Mouse (Mus musculus) kidney, adult 2 months (tissue): ENCODE data around the gene AI661453.

Experiments used
- CTCF ChIP-seq: fragments of 200-500 bp; conservative IDR thresholded peaks from 2 replicates; pipeline ENCODE4 v1.5.1; 2011; ENCODE audit warnings: low read depth, mild to moderate bottlenecking, control low read depth, low read length, moderate library complexity, mixed read lengths; ENCODE audit not compliant: insufficient read depth, insufficient read length
- POLR2A ChIP-seq: fragments of 200-500 bp; IDR thresholded peaks from one replicate; pipeline ENCODE4 v1.6.1; 2011; ENCODE audit warnings: low read depth, low read length, control low read depth

GRCm38 (mm10) chr17:47407717-47408557, 28.5 kb upstream of the AI661453 start:
- TF ChIP-seq CTCF (no peak), POLR2A (no peak)
